Mouse (Mus musculus): ENCODE measurements around the gene St14. TPM values are rescaled to one million over a fixed set of nuclear protein-coding genes. Genes with fewer than 3 reads are reported as not detected.

Gene St14
- polyA plus RNA-seq, 2 experiments from 2014 or later: 3.9 to 7.7 TPM

- no peak for ATAC-seq
Observed at GRCm38 (mm10) chr9:31122464-31123030, 9.1 kb downstream of the St14 start.

GRCm38 (mm10) chr9:31120533-31120915 is 11.1 kb downstream of the St14 start:
- ATAC-seq: peak; percentile 79

- ATAC-seq: peak; percentile 75
Observed at GRCm38 (mm10) chr9:31119882-31120532, 11.6 kb downstream of the St14 start.

GRCm38 (mm10) chr9:31119405-31119804 is 12.2 kb downstream of the St14 start:
- no peak for ATAC-seq

GRCm38 (mm10) chr9:31118520-31119298 is 12.9 kb downstream of the St14 start:
- ATAC-seq: no peak

GRCm38 (mm10) chr9:31117488-31117887 is 14.2 kb downstream of the St14 start:
- ATAC-seq: no peak

GRCm38 (mm10) chr9:31117088-31117487 is 14.6 kb downstream of the St14 start:
- ATAC-seq: no peak

- no peak for ATAC-seq
Observed at GRCm38 (mm10) chr9:31115586-31115985, 16.1 kb downstream of the St14 start.

- no peak for ATAC-seq
Observed at GRCm38 (mm10) chr9:31108464-31108863, 23.2 kb downstream of the St14 start.

- ATAC-seq: no peak
Observed at GRCm38 (mm10) chr9:31098118-31098517, 33.5 kb downstream of the St14 start.

GRCm38 (mm10) chr9:31097088-31098082 is 34.3 kb downstream of the St14 start:
- ATAC-seq: no peak

GRCm38 (mm10) chr9:31092833-31093195 is 38.8 kb downstream of the St14 start:
- no peak for ATAC-seq

GRCm38 (mm10) chr9:31092111-31092832 is 39.4 kb downstream of the St14 start:
- no peak for ATAC-seq

- no peak for ATAC-seq
Observed at GRCm38 (mm10) chr9:31091162-31091581, 40.5 kb downstream of the St14 start.

- no peak for ATAC-seq
Observed at GRCm38 (mm10) chr9:31090081-31091023, 41.3 kb downstream of the St14 start.

- no peak for ATAC-seq
Observed at GRCm38 (mm10) chr9:31089541-31089940, 42.1 kb downstream of the St14 start.

- no peak for ATAC-seq
Observed at GRCm38 (mm10) chr9:31088883-31089282, 42.8 kb downstream of the St14 start.

GRCm38 (mm10) chr9:31088116-31088515 is 43.5 kb downstream of the St14 start:
- ATAC-seq: no peak

GRCm38 (mm10) chr9:31087466-31087865 is 44.2 kb downstream of the St14 start:
- no peak for ATAC-seq

- ATAC-seq: no peak
Observed at GRCm38 (mm10) chr9:31086754-31087145, 44.9 kb downstream of the St14 start.
